Mouse (Mus musculus) intestine, embryonic 14.5 days (tissue): ENCODE results near the gene Irf2bp2. TPM values are rescaled to one million over a fixed set of nuclear protein-coding genes. Genes with fewer than 3 reads are reported as not detected.

Experiments used
- ATAC-seq: fragments of 200-750 bp; cut with Nextera tagmentation; replicated peaks from 2 replicates; pipeline ENCODE4 v1.8.0; 2017; ENCODE audit warnings: low read depth, moderate number of reproducible peaks, moderate TSS enrichment, moderate library complexity; ENCODE audit not compliant: low FRiP score, low TSS enrichment
- DNase-seq: peaks from one replicate; pipeline ENCODE4 v3.0.0-alpha.2; 2018; ENCODE audit warnings: low spot score
- H3K27ac ChIP-seq: fragments of 300-500 bp; sonication (generic); 2 replicates; pipeline ENCODE4 v1.5.1; 2014; ENCODE audit warnings: low read depth, mild to moderate bottlenecking, control low read depth
- H3K27me3 ChIP-seq: fragments of 300-500 bp; sonication (generic); replicated peaks from 2 replicates; pipeline ENCODE4 v1.6.1; 2014; ENCODE audit warnings: low read length, control low read depth; ENCODE audit not compliant: control insufficient read depth, insufficient read depth
- H3K36me3 ChIP-seq: fragments of 300-500 bp; sonication (generic); 2 replicates; pipeline ENCODE4 v1.6.1; 2014; ENCODE audit warnings: low read length, control low read depth; ENCODE audit not compliant: control insufficient read depth, insufficient read depth
- H3K4me1 ChIP-seq: fragments of 300-500 bp; sonication (generic); replicated peaks from 2 replicates; pipeline ENCODE4 v1.6.1; 2014; ENCODE audit warnings: low read length, control low read depth, mixed read lengths; ENCODE audit not compliant: control insufficient read depth, insufficient read depth
- H3K4me2 ChIP-seq: fragments of 300-500 bp; sonication (generic); 2 replicates; pipeline ENCODE4 v1.6.1; 2014; ENCODE audit warnings: low read length
- H3K4me3 ChIP-seq: fragments of 300-500 bp; sonication (generic); 2 replicates; pipeline ENCODE4 v1.5.1; 2014; ENCODE audit warnings: low read depth, low read length, control low read depth, mixed read lengths
- H3K9ac ChIP-seq: fragments of 300-500 bp; sonication (generic); 2 replicates; pipeline ENCODE4 v1.6.1; 2014; ENCODE audit warnings: mild to moderate bottlenecking, low read length
- H3K9me3 ChIP-seq: fragments of 300-500 bp; sonication (generic); 2 replicates; pipeline ENCODE4 v1.6.1; 2016; ENCODE audit warnings: low read length, control low read depth; ENCODE audit not compliant: control insufficient read depth
- WGBS: fragments of 180-500 bp; shearing (Covaris S2); extraction: QIAGEN DNeasy Blood & Tissue Kit; methylation state at CpG from one replicate; pipeline ENCODE4 v1.1.7; 2014; 5-methylcytosine and 5-hydroxymethylcytosine counted together
- polyA plus RNA-seq: library from polyadenylated mRNA; unstranded; fragments of >200 nt; fragmentation: Nextera tagmentation; extraction: Ambion mirVana; gene quantifications from 2 replicates; pipeline ENCODE4 v1.2.1, GENCODE M21; 2014

Gene Irf2bp2
- polyA plus RNA-seq, 1 experiment from 2014 or later, result 11.3 TPM

GRCm38 (mm10) chr8:126581662-126582061 lies 12.1 kb downstream of the Irf2bp2 start:
- Histone ChIP-seq H3K4me1 (peaks cover 29% of the 10 kb centered on the region), H3K27ac (no peak overlapping the region), H3K9ac (no peak overlapping the region), H3K4me3 (no peak overlapping the region), H3K9me3 (no peaks in the 10 kb centered on the region), H3K4me2 (no peak overlapping the region), H3K27me3 (no peaks in the 10 kb centered on the region), H3K36me3 (peaks cover 14% of the 10 kb centered on the region)
- WGBS, result 93% methylated on average over 6 of the region's 6 CpGs
- ATAC-seq, result no peak
- no peak for DNase-seq

- ATAC-seq (no peak), DNase-seq (no peak)
- Histone ChIP-seq H3K4me3 (no peak overlapping the region), H3K27ac (no peak overlapping the region), H3K36me3 (peaks cover 6% of the 10 kb centered on the region), H3K27me3 (no peaks in the 10 kb centered on the region), H3K9ac (no peak overlapping the region), H3K4me1 (peaks cover 28% of the 10 kb centered on the region), H3K9me3 (no peaks in the 10 kb centered on the region), H3K4me2 (no peak overlapping the region)
- WGBS, result 94% methylated on average over 4 of the region's 4 CpGs
These were observed 13.0 kb downstream of the Irf2bp2 start for GRCm38 (mm10) chr8:126580826-126581225.

- WGBS, result 92% methylated on average over 1 of the region's 1 CpGs
- no peak overlapping the region for H3K27ac ChIP-seq
- peaks cover 23% of the 10 kb centered on the region for H3K4me1 ChIP-seq
- no peak overlapping the region for H3K4me2 ChIP-seq
- no peaks in the 10 kb centered on the region for H3K9me3 ChIP-seq
- no peaks in the 10 kb centered on the region for H3K27me3 ChIP-seq
- no peak overlapping the region for H3K4me3 ChIP-seq
- no peak for DNase-seq
- no peak for ATAC-seq
- peaks cover 3% of the 10 kb centered on the region; the same call in 1 of the 2 replicates for H3K36me3 ChIP-seq
- H3K9ac ChIP-seq, result no peak overlapping the region
These were observed 13.7 kb downstream of the Irf2bp2 start for GRCm38 (mm10) chr8:126580086-126580485.

GRCm38 (mm10) chr8:126578641-126579040 lies 15.1 kb downstream of the Irf2bp2 start:
- Histone ChIP-seq H3K4me1 (peaks cover 9% of the 10 kb centered on the region), H3K27ac (no peak overlapping the region), H3K36me3 (no peaks in the 10 kb centered on the region), H3K9ac (no peak overlapping the region), H3K9me3 (no peaks in the 10 kb centered on the region), H3K27me3 (no peaks in the 10 kb centered on the region), H3K4me2 (no peak overlapping the region), H3K4me3 (no peak overlapping the region)
- DNase-seq (no peak), ATAC-seq (no peak)
- 95% methylated on average over 3 of the region's 3 CpGs for WGBS

- no peak overlapping the region for H3K9ac ChIP-seq
- no peaks in the 10 kb centered on the region for H3K27me3 ChIP-seq
- no peak overlapping the region for H3K27ac ChIP-seq
- ATAC-seq, result no peak
- no peak for DNase-seq
- no peak overlapping the region for H3K4me3 ChIP-seq
- 88% methylated on average over 8 of the region's 8 CpGs for WGBS
- H3K4me1 ChIP-seq, result no peaks in the 10 kb centered on the region
- no peak overlapping the region for H3K4me2 ChIP-seq
- H3K36me3 ChIP-seq, result no peaks in the 10 kb centered on the region
- no peaks in the 10 kb centered on the region for H3K9me3 ChIP-seq
These were observed 16.9 kb downstream of the Irf2bp2 start for GRCm38 (mm10) chr8:126576919-126577318.

GRCm38 (mm10) chr8:126576086-126576485 lies 17.7 kb downstream of the Irf2bp2 start:
- no peaks in the 10 kb centered on the region for H3K4me1 ChIP-seq
- no peaks in the 10 kb centered on the region for H3K27me3 ChIP-seq
- no peak overlapping the region for H3K9ac ChIP-seq
- ATAC-seq (no peak), DNase-seq (no peak)
- no peak overlapping the region for H3K4me2 ChIP-seq
- no peaks in the 10 kb centered on the region for H3K36me3 ChIP-seq
- no peaks in the 10 kb centered on the region for H3K9me3 ChIP-seq
- H3K27ac ChIP-seq, result no peak overlapping the region
- H3K4me3 ChIP-seq, result no peak overlapping the region

- no peaks in the 10 kb centered on the region for H3K9me3 ChIP-seq
- H3K4me2 ChIP-seq, result no peak overlapping the region
- H3K4me3 ChIP-seq, result no peak overlapping the region
- H3K9ac ChIP-seq, result no peak overlapping the region
- H3K27ac ChIP-seq, result no peak overlapping the region
- DNase-seq (no peak), ATAC-seq (no peak)
- no peaks in the 10 kb centered on the region for H3K36me3 ChIP-seq
- H3K27me3 ChIP-seq, result no peaks in the 10 kb centered on the region
- WGBS, result 83% methylated on average over 16 of the region's 16 CpGs
- H3K4me1 ChIP-seq, result no peaks in the 10 kb centered on the region
These were observed 18.7 kb downstream of the Irf2bp2 start for GRCm38 (mm10) chr8:126574882-126575637.

- 81% methylated on average over 4 of the region's 4 CpGs for WGBS
- H3K4me3 ChIP-seq, result no peak overlapping the region
- H3K4me2 ChIP-seq, result no peak overlapping the region
- no peaks in the 10 kb centered on the region for H3K27me3 ChIP-seq
- no peaks in the 10 kb centered on the region for H3K36me3 ChIP-seq
- ATAC-seq (0 out of 2 replicates have a peak, but pooled peaks have one; percentile 41), DNase-seq (no peak)
- no peak overlapping the region for H3K9ac ChIP-seq
- H3K27ac ChIP-seq, result no peak overlapping the region
- no peaks in the 10 kb centered on the region for H3K9me3 ChIP-seq
- no peaks in the 10 kb centered on the region for H3K4me1 ChIP-seq
These were observed 19.9 kb downstream of the Irf2bp2 start for GRCm38 (mm10) chr8:126573878-126574277.

GRCm38 (mm10) chr8:126573079-126573694 lies 20.6 kb downstream of the Irf2bp2 start:
- DNase-seq (no peak), ATAC-seq (no peak)
- WGBS, result 90% methylated on average over 6 of the region's 6 CpGs
- Histone ChIP-seq H3K9ac (no peak overlapping the region), H3K4me2 (no peak overlapping the region), H3K9me3 (no peaks in the 10 kb centered on the region), H3K27ac (no peak overlapping the region), H3K27me3 (no peaks in the 10 kb centered on the region), H3K36me3 (no peaks in the 10 kb centered on the region), H3K4me3 (no peak overlapping the region), H3K4me1 (no peaks in the 10 kb centered on the region)
